Mouse (Mus musculus) thymus, postnatal 10 days (tissue): ENCODE data around the gene Mdm2.

ENCODE experiments used
- DNase-seq, 2 experiments: peaks; one replicate each; pipeline ENCODE4 v3.0.0; 2021; ENCODE audit warnings: low spot score in 2 of 2

Mdm2 gene

DNA sequence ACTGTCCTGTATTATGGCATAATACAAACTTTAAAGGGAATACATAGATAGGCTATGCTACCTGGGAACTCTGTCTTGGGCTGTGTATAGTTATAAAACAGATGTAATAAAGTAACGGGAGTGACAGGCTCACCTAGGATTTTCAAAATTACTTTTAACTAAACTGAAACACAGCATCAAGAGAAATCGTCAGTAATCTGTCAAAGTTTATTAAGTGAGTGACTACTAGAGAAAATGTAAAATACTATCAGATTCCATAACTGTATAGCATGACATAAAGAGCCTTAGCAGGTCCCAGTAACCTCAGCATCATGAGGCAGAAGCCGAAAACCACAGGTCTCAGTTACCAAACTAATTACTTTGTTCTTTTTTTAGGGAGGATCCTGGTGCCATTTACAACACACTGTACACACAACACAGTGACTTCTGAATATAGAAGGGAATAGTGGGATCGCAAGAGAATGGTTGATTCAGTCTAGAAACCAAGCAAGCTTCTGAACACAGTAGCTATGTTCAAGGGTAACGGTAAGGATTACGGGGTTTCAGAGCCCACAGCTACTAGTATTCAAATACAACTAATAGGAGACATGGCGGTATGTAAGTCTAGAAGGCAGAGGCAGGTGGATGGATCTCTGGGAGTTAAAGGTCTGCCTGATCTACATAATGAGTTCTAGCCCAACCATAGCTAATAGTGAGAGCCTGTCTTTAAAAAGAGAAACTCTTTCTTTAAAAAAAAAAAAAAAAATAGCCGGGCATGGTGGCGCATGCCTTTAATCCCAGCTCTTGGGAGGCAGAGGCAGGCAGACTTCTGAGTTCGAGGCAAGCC is 12.0 kb downstream of the Mdm2 start:
- DNase-seq: no peak

DNA sequence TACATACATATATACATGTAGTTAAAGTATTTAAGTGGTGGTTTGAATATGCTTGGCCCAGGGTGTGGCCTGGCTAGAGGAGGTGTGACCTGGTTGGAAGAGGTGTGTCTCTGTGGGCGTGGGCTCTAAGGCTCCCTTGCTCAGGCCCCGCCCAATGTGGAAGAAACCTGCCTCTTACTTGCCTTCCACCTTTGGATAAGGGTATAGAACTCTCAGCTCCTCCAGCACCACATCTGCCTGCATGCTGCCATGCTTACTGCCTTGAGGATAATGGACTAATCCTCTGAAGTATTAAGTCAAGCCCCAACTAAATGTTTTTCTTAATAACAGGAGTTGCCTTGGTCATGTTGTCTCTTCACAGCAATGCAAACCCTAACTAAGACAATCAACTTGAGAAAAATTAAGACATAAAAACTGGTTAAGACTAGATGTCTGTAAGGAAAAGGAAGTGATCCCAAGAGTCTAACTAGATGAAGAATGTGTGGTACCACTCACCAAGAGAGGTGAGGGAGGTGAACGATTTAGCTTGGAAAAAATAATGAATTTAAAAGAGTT is 12.9 kb downstream of the Mdm2 start:
- DNase-seq: no peak

DNA sequence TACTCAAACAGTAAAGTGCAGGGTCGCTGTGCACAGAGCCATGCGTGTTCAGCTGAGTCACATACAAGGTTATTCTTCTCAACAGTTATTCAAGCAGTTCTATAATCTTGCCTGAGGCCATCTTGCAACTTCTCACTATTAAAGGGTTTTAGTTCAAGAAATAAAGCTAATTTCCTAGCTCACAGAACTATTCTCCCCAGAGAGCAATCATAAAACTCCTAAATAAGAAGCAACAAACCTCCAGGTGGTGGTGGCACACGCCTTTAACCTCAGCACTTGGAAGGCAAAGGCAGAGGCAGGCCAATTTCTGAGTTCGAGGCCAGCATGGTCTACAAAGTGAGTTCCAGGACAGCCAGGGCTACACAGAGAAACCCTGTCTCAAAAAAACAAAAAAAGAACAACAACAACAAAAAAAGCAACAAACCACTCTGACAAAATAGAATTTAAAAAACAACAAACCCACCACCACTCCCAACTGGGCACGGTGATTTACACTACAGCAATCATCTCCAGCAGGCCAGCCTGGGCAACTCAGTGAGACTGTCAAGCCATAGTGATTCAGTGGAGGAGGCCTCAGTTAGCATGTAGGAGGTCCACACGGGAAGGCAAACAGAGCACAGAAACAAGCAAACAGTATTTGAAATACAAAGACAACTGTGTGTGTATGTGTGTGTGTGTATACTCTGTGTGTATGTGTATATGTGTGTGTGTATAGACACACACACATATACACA is 13.6 kb downstream of the Mdm2 start:
- no peak for DNase-seq

DNA sequence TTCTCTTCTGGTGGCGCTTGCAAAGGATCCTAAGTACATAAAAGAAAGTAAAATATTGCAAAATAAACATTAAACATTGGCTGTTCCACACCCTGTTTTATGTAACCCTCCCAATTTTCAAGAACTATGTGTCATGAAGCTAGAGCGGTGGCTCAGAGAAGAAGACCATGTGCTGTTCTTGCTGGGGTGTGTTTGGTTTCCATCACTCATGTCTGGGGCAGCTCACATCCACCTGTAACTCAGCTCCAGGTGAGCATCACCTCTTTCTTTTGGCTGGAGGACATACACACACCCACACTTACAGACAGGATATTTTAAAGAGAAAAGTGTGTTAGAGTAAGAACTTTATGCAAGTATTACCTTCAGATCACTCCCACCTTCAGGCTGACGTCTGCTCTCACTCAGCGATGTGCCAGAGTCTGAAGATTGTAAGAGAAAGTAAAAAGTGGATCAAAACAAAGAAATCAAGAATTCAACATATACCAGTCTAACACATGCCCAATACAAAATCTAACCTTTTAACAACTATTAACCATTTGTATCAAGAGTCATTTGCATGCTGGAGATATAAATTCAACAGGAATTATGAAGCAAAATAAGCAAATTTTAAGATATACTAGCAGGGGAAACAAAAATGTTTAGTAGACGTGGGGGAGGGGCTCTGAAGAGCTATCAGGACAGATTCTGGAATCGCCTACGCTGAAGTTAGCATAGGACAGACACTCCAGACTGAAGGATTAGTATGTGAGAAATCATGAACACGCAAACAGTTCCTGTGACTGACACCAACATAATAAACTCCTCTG is 14.3 kb downstream of the Mdm2 start:
- no peak for DNase-seq

DNA sequence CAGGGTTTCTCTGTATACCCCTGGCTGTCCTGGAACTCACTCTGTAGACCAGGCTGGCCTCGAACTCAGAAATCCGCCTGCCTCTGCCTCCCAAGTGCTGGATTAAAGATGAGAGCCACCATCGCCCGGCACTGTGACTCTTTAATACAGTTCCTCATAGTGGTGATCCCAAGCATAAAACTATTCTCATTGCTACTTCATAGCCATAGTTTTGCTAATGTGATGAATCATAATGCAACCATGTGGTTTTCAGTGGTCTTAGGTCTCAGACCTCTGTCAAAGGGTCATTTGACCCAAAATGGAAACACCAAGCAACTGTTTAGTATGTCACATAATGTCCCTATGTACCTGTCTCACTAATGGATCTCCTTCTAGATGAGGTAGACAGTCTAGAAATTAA is 15.0 kb downstream of the Mdm2 start:
- no peak for DNase-seq

DNA sequence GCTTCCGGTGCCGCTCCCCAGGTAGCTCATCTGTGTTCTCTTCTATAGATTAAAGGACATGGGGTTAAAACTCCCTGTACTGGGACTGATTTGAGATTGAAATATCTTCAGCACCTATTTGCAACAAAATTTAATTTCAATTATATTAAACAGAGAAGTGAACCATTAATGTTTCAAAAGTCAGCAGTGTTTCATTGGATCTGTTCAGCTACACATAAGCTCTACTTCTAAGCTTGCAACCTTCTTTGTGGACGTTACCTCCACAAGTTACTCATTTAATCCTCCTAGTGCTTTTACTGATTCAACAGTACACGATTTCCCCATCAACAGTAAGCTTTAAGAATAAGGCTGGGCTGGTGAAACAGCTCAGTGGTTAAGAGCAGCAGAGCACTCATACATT is 15.5 kb downstream of the Mdm2 start:
- DNase-seq: no peak

DNA sequence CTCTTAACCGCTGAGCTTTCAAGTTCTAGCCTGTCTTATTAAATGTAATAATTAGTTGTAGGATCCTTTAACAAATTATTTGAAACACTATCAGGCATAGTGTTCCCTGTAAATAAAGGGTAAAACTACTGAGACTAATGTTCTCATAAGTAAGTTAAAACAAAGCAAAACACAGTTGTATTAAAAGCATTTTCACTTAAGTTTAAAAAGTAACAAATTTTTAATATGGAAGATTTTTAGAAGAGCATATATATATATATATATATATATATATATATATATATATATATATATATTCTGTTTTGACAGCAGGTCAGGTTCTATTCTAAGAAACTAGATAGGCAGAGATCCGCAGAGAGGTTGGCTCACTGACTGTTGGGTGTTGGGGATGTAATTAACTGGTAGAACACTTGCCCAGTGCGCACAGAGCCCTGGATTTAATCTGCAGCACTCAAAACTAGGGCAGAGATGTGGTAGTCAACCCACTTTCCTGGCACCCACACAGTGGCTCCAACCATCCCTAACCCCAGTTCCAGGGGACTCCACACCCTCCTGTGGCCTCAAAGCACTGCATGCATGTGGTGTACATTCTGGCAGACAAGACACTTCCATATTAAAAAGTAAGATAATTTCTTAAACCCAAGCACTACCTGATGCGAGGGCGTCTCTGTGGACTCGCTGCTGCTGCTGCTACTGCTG is 16.2 kb downstream of the Mdm2 start:
- DNase-seq: no peak

DNA sequence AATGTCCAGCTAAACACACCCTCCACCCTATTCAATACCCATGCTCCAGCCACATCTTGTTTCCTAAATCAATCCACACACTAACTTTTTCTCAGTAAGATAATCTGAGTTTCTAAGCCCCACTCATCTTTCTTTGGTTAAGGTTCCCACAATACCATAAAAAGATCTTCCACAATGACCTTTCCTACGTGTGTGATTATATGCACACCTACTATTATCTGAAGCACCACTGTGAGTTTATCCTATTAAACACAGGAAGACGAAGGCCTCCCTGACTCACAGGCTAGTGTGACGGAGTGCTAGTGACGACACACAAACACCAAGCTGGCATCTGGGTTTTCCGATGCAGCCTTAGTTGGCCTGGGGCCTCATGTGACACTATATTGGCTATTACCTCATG is 17.6 kb downstream of the Mdm2 start:
- DNase-seq: no peak

DNA sequence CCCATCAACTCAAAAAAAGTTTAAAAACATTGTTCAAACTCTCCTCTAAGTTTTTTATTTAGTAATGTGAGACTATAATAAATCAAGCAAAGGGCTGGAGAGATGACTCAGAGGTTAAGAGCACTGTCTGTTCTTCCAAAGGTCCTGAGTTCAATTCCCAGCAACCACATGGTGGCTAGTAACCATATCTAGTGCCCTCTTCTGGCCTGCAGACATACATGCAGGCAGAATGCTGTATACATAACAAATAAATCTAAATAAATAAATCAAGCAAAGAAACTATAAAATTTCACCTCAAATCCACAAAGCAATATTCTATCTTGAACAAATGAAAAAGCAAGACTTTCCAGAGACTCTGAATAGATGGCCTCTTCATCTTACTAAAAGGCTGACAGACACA is 18.4 kb downstream of the Mdm2 start:
- no peak for DNase-seq

DNA sequence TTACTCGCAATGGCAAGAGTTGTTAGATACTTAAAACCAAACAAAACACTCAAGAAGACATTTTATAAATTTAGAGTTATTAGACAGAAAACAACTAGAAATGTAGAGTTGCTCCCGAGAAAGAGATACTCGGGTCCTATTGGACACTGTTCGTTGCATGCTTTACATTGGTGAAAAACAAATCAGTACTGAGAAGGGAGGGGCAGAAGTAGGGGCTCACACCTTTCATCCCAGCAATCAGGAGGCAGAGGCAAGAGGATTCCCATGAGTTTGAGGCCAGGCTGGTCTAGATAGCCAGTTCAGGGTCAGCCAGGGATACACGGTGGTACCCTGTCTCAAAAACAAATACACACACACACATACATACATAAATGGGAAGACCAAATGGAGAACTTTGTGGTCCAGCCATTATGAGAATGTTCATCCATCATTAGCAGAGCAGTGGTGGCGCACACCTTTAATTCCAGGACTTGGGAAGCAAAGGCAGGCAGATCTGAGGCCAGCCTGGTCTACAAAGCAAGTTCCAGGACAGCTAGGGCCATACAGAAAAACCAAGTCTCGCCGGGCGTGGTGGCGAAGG is 19.1 kb downstream of the Mdm2 start:
- no peak for DNase-seq

DNA sequence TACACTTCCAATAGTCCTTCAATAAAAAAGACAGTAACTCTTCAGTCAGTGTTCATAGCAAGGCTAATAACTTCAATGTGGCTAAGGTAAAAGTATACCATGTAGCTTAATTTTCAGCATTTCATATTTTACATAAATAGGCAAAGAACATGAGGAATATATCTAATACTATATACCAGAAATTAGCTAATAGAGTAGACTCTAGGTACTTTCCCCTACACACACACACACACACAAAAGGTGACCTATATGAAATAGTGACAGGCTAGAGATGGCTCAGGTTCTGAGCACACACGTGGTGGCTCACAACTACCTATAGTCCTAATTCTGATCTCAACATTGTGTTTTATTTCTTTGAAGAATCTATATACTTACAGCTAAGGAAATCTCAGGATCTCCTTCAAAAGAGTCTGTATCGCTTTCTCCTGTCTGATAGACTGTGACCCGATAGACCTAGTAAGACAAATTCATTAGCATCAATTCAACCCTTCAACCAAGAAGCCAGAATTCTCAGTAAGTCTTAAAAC is 19.7 kb downstream of the Mdm2 start:
- DNase-seq: no peak

DNA sequence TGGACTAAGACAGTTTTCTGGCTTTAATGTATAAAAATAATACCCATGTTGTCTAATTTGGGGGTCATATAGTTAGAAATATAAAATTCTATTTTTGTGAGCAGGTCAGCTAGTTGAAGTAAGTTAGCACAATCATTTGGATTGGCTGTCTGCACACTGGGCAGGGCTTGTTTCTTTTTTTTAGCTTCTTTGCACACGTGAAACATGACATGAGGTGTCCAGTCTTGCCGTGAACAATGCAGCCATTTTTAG is 20.5 kb downstream of the Mdm2 start:
- DNase-seq: no peak

DNA sequence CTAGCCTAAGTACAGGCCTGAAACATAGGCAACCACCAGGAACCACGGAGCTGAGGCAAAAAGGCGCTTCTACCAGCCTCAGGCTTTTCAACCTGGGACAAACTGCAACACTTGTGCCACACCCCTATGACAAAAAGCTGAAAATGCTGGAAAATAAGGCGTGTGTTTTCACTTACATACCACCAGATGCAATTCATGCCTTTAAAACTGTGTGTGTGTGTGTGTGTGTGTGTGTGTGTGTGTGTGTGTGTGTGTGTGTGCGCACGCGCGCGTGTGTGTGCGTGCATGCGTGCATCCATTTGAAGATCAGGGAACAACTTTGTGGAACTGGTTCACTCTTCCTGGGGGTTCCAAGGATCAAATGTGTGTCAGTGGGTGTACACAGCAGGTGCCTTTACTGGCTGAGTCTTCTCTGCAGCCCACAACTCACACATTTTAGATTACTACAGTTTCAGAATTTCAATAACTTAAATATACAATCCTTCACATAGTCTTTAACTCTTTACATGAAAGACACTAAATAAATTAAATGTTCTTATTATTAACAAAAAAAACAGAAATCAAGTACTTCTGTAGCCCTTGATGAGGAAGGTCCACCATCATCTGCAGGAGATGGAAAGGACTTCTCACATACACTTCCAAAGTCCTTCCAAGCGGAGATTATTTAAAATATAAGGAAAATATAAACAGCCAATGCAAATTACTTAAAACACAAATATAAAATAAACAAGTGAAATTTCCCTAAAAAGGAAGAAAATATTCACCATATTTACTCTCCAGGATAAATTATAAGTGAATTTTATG is 21.1 kb downstream of the Mdm2 start:
- no peak for DNase-seq

DNA sequence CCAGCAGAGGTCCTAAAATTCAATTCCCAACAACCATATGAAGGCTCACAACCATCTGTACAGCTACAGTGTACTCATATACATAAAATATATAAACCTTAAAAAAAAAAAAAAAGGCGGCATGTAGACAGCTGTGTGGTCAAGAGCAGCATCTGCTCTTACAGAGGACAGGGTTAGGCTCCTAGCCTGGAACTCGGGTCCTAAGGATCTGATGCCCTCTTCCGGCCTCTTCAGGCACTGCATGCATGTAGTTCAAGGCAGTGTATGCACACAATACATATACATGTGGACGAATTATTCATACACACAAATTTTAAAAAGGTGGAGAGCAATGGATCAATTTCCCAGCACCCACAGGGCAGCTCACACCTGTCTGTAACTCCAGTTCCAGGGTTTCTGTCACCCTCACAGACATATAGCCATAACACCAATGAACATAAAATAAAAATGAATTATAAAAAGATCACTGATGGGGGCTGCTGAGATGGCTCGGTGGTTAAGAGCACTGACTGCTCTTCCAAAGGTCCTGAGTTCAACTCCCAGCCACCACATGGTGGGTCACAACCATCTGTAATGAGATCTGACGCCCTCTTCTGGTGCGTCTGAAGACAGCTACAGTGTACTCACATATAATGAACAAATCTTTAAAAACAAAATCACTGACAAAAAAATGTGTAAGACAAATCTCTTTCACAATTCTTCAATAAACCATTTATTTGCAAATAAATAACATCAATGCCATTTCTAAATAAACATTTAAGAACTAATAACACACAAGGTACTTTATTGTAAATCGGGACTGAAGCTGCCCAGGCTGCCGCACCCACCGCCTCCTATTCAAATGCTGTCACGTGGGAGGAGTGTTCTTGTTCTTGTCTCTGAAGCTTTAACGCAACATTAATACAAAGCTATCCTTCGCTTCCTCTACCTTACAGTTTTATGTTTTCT is 22.1 kb downstream of the Mdm2 start:
- DNase-seq: no peak

DNA sequence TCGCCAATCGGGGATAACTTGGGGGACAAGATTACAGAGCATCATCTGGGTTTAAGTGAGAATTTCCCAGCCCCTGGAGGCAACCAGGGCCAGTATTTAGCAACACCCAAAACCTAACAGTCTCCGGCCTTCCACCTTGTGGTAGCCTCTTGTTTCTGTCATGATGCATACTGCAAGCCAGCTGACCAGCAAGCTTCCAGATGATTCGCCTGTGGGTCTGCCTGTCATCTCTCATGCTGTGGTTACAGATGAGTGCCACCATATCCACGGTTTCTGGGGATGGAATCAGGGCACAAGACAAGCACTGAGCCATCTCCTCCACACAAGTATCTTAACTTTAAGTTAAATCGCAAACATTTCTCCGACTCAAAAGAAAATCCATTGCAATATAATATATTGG is 23.0 kb downstream of the Mdm2 start:
- DNase-seq: no peak

DNA sequence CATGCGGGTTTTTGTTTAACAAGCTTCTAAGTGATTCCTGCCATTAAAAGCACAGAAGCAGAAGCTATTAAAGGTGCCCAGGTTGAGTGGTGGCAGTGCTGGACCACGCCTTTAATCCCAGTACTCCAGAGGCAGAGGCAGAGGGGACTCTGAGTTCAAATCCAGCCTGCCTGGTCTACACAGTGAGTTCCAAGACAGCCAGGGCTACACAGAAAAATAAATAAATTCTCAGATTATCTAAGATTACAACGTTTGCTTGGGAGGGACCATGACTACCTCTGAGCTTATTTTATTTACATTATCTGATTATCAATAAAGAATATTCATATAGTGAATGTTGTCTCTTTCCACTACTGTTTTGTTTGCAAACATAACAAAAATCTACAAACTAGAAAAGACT is 23.5 kb downstream of the Mdm2 start:
- no peak for DNase-seq

DNA sequence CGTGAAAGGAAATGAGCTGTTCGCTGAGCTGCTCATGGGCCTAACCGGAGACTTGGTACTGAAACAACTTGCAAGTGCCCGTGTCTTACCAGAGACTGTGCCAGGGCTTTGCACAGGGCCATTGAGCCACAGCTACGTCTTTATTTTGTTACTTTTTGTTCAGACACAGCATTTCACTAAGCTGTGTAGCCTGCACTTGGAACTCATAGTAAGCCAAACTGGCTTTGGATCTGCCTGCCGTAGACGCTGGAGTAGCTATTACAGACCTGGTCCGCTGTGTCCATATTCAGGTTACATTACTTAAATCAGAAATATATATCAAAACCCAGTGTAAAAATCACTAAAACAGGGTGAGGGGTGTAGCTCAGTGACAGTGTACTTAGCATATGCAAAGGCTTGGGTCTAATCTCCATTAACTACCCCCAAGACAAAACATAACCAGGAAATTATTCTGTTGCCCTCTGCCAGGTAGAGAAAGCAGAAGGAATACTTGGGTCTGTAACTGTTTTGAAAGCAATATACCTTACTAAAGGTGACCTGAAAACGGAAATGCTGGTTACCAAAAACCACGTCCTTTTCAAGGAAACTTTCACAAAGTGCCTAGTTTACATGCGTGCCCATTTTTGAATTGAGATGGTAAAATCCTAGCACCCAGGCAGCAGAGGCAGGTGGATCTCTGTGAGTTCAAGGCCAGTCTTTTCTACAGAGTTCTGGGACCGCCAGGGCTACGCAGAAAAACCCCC is 24.5 kb downstream of the Mdm2 start:
- DNase-seq: no peak

DNA sequence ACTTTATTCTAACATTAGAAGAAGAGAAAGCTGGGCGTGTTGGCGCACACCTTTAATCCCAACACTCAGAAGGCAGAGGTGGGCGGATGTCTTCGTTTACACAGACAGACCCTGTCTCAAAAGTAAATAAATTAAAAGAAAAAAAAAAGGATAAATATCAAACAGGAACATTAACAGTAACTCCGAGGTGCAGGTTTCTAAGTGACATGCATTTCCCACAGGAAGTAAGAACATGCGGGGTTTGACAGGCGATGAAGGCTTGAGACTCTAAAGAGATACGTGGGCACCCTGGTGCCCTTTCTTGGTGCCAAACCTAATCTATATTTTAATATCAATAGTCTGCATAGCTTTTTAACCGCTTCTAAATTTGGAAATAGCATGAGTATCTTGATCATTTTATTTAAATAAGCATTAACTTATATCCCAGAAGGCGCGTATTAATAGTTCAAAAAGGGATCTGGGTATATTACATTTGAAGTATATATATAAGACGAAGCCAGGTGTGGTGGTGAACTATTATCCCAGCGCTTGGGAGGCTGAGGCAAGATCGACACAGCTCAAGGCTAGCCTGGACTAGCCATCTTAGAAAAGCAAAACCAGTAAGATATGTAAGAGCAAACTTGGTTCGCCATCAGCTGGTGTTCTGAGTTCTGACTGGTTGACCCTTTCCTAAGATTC is 25.2 kb downstream of the Mdm2 start:
- DNase-seq: no peak
